Mouse (Mus musculus) embryonic facial prominence, embryonic 11.5 days (tissue): ENCODE results near the gene Gm16253. TPM values are rescaled to one million over a fixed set of nuclear protein-coding genes. Genes with fewer than 3 reads are reported as not detected.
A peak's percentile ranks its signal among the peaks of the same experiment; 100 is the strongest.

Experiments used
- ATAC-seq: fragments of 200-750 bp; cut with Nextera tagmentation; replicated peaks from 2 replicates; pipeline ENCODE4 v1.8.0; 2017; ENCODE audit warnings: low read depth; ENCODE audit not compliant: insufficient number of reproducible peaks, low FRiP score, low TSS enrichment
- DNase-seq: peaks from one replicate; pipeline ENCODE4 v3.0.0-alpha.2; 2015; ENCODE audit warnings: low spot score
- H3K27ac ChIP-seq: fragments of 300-500 bp; sonication (generic); replicated peaks from 2 replicates; pipeline ENCODE4 v1.5.1; 2014; ENCODE audit warnings: mild to moderate bottlenecking, low read depth, low read length, control low read depth
- H3K27me3 ChIP-seq: fragments of 300-500 bp; sonication (generic); 2 replicates; pipeline ENCODE4 v1.6.1; 2014; ENCODE audit warnings: mild to moderate bottlenecking, low read length, moderate library complexity, mixed read lengths; ENCODE audit not compliant: control insufficient read depth, insufficient read depth
- H3K36me3 ChIP-seq: fragments of 300-500 bp; sonication (generic); replicated peaks from 2 replicates; pipeline ENCODE4 v1.6.1; 2014; ENCODE audit warnings: low read depth, mild to moderate bottlenecking, low read length, moderate library complexity, mixed read lengths; ENCODE audit not compliant: control insufficient read depth, insufficient read depth
- H3K4me1 ChIP-seq: fragments of 300-500 bp; sonication (generic); 2 replicates; pipeline ENCODE4 v1.6.1; 2014; ENCODE audit warnings: low read length, mixed read lengths; ENCODE audit not compliant: control insufficient read depth, insufficient read depth
- H3K4me2 ChIP-seq: fragments of 300-500 bp; sonication (generic); 2 replicates; pipeline ENCODE4 v1.6.1; 2014; ENCODE audit warnings: low read depth, mild to moderate bottlenecking, control low read depth, low read length, moderate library complexity
- H3K4me3 ChIP-seq: fragments of 300-500 bp; sonication (generic); 2 replicates; pipeline ENCODE4 v1.5.1; 2014; ENCODE audit warnings: low read depth, low read length, control low read depth
- H3K9ac ChIP-seq: fragments of 300-500 bp; sonication (generic); replicated peaks from 2 replicates; pipeline ENCODE4 v1.6.1; 2014; ENCODE audit warnings: mild to moderate bottlenecking, control low read depth, low read length
- H3K9me3 ChIP-seq: fragments of 300-500 bp; sonication (generic); replicated peaks from 2 replicates; pipeline ENCODE4 v1.6.1; 2016; ENCODE audit warnings: mild to moderate bottlenecking, low read length, inconsistent platforms, mixed read lengths; ENCODE audit not compliant: control insufficient read depth
- WGBS: fragments of 180-500 bp; shearing (Covaris S2); extraction: QIAGEN DNeasy Blood & Tissue Kit; methylation state at CpG from one replicate; pipeline ENCODE4 v1.1.7; 2014; 5-methylcytosine and 5-hydroxymethylcytosine counted together
- polyA plus RNA-seq: library from polyadenylated mRNA; unstranded; fragments of >200 nt; fragmentation: Nextera tagmentation; extraction: Ambion mirVana; gene quantifications from 2 replicates; pipeline ENCODE4 v1.2.1, GENCODE M21; 2014

The Gm16253 gene
- polyA plus RNA-seq, 1 experiment from 2014 or later, result not detected

DNA sequence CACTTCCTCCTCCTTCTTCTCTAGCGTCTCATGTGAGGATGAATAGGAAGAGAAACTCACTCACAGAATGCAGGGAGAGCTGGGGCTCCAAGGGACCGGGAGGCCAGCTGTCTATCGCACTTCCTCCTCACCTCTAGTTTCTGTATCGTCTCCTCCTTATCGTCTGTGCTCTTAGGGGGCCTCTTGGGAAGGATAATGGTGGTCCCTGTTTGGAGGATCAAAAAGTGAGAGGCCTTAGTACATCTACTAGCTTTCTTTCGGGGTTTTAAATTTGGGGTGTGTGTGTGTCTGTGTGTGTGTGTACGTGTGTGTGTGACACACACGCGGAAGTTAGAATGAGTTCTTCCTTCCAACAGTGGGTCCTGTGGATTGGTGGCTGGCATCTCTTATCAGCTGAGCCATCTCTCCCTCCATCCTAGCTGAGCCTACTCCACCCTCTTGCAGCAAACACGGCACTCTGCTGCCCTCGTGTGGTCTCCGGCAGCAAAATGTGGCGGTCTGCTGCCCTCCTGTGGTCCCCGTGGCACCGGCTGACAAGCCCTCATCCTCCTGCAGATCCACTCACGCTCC is 3.2 kb downstream of the Gm16253 start:
- Histone ChIP-seq H3K9me3 (no peaks in the 10 kb centered on the region), H3K4me2 (peak overlapping the region; percentile 50), H3K9ac (peak overlapping the region; percentile 53; the same call in 1 of the 2 replicates), H3K36me3 (no peaks in the 10 kb centered on the region), H3K27me3 (no peaks in the 10 kb centered on the region), H3K27ac (no peak overlapping the region), H3K4me3 (peak overlapping the region; percentile 21), H3K4me1 (no peaks in the 10 kb centered on the region; the same call in 1 of the 2 replicates)
- WGBS, result 13% methylated on average over 16 of the region's 16 CpGs
- DNase-seq (peak; percentile 94), ATAC-seq (peak; percentile 40; the same call in 1 of the 2 replicates)

DNA sequence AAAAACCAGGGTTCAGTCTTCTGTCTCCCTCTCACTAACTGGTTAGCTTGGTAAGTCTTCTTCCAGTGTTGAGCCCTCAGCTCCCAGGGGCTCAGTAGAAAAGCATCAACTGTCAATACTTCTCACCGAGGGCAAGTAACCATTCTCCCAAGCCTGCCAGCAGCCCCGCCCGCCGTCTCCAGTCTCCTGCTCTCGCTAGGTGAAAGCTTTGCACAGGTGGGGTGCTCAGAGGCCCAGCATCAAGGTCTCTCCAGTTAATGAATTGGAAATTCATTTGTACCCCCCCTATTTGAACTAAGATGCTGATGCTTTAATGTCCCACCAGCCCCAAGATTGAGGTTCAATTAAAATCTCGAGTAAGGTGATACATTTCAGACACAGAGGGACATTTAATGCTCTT is 4.4 kb downstream of the Gm16253 start:
- Histone ChIP-seq H3K4me2 (no peak overlapping the region), H3K27me3 (no peaks in the 10 kb centered on the region), H3K4me3 (no peak overlapping the region), H3K9ac (no peak overlapping the region), H3K4me1 (no peaks in the 10 kb centered on the region; the same call in 1 of the 2 replicates), H3K27ac (no peak overlapping the region), H3K36me3 (no peaks in the 10 kb centered on the region), H3K9me3 (no peaks in the 10 kb centered on the region)
- ATAC-seq, result no peak
- DNase-seq, result no peak
- 37% methylated on average over 6 of the region's 6 CpGs for WGBS

DNA sequence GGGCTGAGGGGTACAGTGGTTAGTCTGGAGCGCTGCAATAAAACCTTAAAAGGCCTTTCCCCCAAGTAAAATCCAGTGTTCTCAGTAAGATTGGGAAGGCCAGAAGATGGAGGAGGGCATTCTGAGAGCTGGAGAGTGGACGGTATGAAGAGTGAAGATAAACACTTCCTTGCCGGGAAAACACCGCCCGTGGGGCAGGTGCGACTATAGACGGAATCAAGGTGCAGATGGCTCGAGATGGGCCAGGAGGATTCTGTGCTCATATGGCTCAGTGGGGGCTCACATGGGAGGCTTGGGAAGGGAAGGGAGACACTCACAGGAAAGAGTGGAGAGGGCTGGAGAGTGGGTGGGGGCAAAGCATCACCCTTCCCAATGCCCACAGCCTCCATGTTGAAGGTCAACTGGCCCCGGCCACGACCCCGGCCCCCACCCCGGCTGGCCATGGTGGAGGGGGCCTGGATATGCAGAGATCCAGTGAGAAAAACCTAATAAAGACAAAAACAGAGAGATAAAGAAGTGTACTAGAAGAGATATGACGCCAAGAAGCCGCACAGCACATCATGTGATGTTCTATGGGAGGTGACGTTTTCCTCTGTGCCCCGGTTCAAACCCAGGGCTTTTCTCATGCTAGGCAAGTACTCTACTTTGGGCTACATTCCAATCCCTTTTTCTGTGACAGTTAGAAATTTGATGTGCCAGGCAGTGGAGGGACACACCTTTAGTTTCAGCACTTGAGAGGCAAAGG is 5.2 kb downstream of the Gm16253 start:
- Histone ChIP-seq H3K4me2 (no peak overlapping the region), H3K9me3 (no peaks in the 10 kb centered on the region), H3K27ac (no peak overlapping the region), H3K9ac (no peak overlapping the region), H3K27me3 (no peaks in the 10 kb centered on the region), H3K4me1 (no peaks in the 10 kb centered on the region; the same call in 1 of the 2 replicates), H3K36me3 (no peaks in the 10 kb centered on the region), H3K4me3 (no peak overlapping the region)
- ATAC-seq (no peak), DNase-seq (no peak)
- 81% methylated on average over 16 of the region's 16 CpGs for WGBS

DNA sequence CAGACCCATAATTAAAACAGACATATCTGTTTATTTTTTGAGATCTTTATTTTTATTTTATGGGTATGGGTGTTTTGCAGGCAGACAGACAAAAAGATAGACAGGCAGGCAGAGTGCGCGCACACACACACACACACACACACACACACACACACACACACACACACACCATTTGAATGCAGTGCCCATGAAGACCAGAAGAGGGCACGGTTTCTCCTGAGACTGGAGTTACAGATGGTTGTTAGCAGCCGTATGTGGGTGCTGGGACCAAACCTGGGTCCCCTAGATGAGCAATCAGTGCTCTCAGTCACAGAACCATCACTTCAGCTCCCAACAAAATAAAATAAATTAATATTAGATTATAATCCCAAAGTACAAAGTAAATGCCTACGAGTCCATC is 6.6 kb downstream of the Gm16253 start:
- Histone ChIP-seq H3K4me2 (no peak overlapping the region), H3K27me3 (no peaks in the 10 kb centered on the region), H3K36me3 (no peaks in the 10 kb centered on the region), H3K4me1 (no peaks in the 10 kb centered on the region; the same call in 1 of the 2 replicates), H3K4me3 (no peak overlapping the region), H3K27ac (no peak overlapping the region), H3K9me3 (no peaks in the 10 kb centered on the region), H3K9ac (no peak overlapping the region)
- DNase-seq (no peak), ATAC-seq (no peak)
- 87% methylated on average over 5 of the region's 5 CpGs for WGBS

DNA sequence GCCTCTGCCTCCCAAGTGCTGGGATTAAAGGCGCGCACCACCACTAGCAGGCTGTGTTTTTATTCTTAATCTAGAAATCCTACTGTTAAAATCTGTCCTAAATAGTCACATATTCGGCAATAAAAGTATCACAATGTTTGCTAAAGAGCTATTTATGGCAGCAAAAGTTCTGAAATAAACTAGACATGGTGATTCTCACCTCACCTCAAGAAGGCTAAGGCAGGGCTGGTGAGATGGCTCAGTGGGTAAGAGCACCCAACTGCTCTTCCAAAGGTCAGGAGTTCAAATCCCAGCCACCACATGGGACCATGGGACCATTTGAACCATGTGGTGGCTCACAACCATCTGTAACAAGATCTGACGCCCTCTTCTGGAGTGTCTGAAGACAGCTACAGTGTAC is 13.9 kb downstream of the Gm16253 start:
- Histone ChIP-seq H3K27me3 (peaks cover 4% of the 10 kb centered on the region), H3K9me3 (no peaks in the 10 kb centered on the region), H3K9ac (no peak overlapping the region), H3K4me3 (no peak overlapping the region), H3K27ac (no peak overlapping the region), H3K4me1 (no peaks in the 10 kb centered on the region), H3K4me2 (no peak overlapping the region), H3K36me3 (no peaks in the 10 kb centered on the region)
- 77% methylated on average over 4 of the region's 4 CpGs for WGBS
- ATAC-seq, result no peak
- no peak for DNase-seq

DNA sequence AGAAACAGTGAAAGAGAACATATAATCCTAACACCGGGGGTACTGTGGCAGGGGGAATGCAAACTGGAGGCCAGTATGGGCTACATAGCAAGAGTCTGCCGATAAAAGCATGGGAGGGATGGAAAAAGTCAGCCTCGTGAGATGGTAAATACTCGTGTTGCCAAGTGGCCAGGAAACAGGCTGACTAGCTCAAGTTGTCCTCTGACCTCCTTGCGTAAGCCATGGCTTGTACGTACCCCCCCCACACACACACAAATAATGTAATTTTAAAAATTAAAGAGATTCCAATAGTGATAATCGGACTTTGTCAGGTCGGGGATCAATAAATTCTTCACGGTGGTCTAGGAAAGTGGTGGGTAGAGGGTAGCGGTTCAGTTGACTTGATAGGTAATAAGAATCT is 16.6 kb downstream of the Gm16253 start:
- WGBS, result 1% methylated on average over 10 of the region's 10 CpGs
- peak overlapping the region; percentile 69 for H3K9ac ChIP-seq
- ATAC-seq, result no peak
- H3K36me3 ChIP-seq, result no peaks in the 10 kb centered on the region
- H3K27me3 ChIP-seq, result peaks cover 8% of the 10 kb centered on the region
- no peak for DNase-seq
- peak overlapping the region; percentile 65 for H3K4me2 ChIP-seq
- H3K4me3 ChIP-seq, result peak overlapping the region; percentile 61
- peaks cover 6% of the 10 kb centered on the region for H3K4me1 ChIP-seq
- H3K27ac ChIP-seq, result no peak overlapping the region
- no peaks in the 10 kb centered on the region for H3K9me3 ChIP-seq

DNA sequence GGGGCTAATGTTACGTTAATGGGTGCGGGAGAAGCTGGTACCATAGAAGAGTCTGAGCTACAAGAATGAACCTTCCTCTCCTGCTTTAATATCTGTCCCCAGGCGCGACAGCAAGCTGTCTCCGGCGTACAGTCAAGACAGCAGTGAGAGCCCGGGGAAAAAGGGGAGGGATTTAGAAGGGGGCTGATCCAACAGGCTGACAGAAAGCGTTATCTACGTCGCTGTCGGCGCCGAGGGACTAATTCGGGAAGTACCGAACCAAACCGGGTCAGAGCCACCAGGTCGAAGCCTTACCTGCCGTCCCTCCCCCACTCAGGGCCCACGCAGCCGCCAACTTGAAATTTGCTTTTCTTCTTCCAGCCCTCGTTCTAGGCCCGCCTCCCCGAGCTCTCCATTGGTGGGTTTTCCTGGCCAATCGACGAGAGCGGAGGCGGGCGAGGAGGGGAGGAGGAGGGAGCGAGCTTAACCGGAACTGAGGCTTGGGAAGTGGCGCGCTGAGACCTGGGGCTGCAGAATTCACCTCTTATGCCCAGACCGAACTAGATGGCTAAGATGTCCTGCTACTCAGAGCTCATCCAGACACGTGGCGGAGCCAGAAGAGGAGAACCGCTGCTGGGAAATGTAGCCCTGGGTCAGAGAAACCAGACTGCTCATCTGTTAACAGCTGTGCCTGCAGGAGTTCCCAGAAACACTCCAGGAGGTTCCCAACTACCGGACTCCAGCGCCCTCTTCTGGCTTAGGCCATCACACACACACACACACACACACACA is 17.2 kb downstream of the Gm16253 start, which contains the start of gene Polr3gl:
Gene Polr3gl, minus strand, starts transcription at position 392 of the 771 bp plus-strand sequence.
- peak within 1 kb of the TSS; percentile 61 for H3K4me3 ChIP-seq
- DNase-seq (peak; percentile 95), ATAC-seq (peak; percentile 76)
- H3K4me2 ChIP-seq, result peak within 1 kb of the TSS; percentile 65
- H3K9me3 ChIP-seq, result no peaks in the 10 kb centered on the region
- peaks cover 6% of the 10 kb centered on the region for H3K4me1 ChIP-seq
- WGBS, result under 1% methylated on average over 38 of the region's 38 CpGs
- no peaks in the 10 kb centered on the region for H3K36me3 ChIP-seq
- peak within 1 kb of the TSS; percentile 70; the same call in 1 of the 2 replicates for H3K27ac ChIP-seq
- H3K27me3 ChIP-seq, result peaks cover 10% of the 10 kb centered on the region
- peak within 1 kb of the TSS; percentile 69 for H3K9ac ChIP-seq
